Mouse (Mus musculus) liver, postnatal 0 days (tissue): ENCODE results near the gene Samd8. TPM values are rescaled to one million over a fixed set of nuclear protein-coding genes. Genes with fewer than 3 reads are reported as not detected.

ENCODE experiments used
- ATAC-seq: fragments of 200-750 bp; cut with Nextera tagmentation; 2 replicates; pipeline ENCODE4 v1.8.0; 2017; ENCODE audit warnings: mild to moderate bottlenecking, moderate library complexity
- DNase-seq: peaks from one replicate; pipeline ENCODE4 v3.0.0-alpha.2; 2016
- H3K27ac ChIP-seq: fragments of 300-500 bp; sonication (generic); 2 replicates; pipeline ENCODE4 v1.5.1; 2014; ENCODE audit warnings: antibody characterized with exemption, moderate library complexity, mild to moderate bottlenecking, low read depth
- H3K27me3 ChIP-seq: fragments of 300-500 bp; sonication (generic); 2 replicates; pipeline ENCODE4 v1.6.1; 2014; ENCODE audit warnings: low read length, control low read depth, mixed read lengths; ENCODE audit not compliant: insufficient read depth
- H3K36me3 ChIP-seq: fragments of 300-500 bp; sonication (generic); replicated peaks from 2 replicates; pipeline ENCODE4 v1.6.1; 2014; ENCODE audit warnings: mild to moderate bottlenecking, control low read depth, low read length, moderate library complexity, mixed read lengths; ENCODE audit not compliant: insufficient read depth
- H3K4me1 ChIP-seq: fragments of 300-500 bp; sonication (generic); 2 replicates; pipeline ENCODE4 v1.6.1; 2014; ENCODE audit warnings: antibody characterized with exemption, mild to moderate bottlenecking, control low read depth; ENCODE audit not compliant: insufficient read depth
- H3K4me2 ChIP-seq: fragments of 300-500 bp; sonication (generic); 2 replicates; pipeline ENCODE4 v1.6.1; 2014; ENCODE audit warnings: low read depth, mild to moderate bottlenecking, low read length, moderate library complexity, mixed read lengths
- H3K4me3 ChIP-seq: fragments of 300-500 bp; sonication (generic); 2 replicates; pipeline ENCODE4 v1.5.1; 2014; ENCODE audit warnings: low read depth, low read length
- H3K9ac ChIP-seq: fragments of 300-500 bp; sonication (generic); replicated peaks from 2 replicates; pipeline ENCODE4 v1.6.1; 2014; ENCODE audit warnings: mild to moderate bottlenecking, moderate library complexity
- H3K9me3 ChIP-seq: fragments of 300-500 bp; sonication (generic); 2 replicates; pipeline ENCODE4 v1.6.1; 2016; ENCODE audit warnings: mild to moderate bottlenecking, control low read depth, low read length, mixed read lengths
- CTCF ChIP-seq: sonication (generic); IDR thresholded peaks from 2 replicates; pipeline ENCODE4 v1.5.1; 2016; ENCODE audit warnings: antibody characterized with exemption, low read depth
- EP300 ChIP-seq: IDR thresholded peaks from 2 replicates; pipeline ENCODE4 v1.6.1; 2016; ENCODE audit warnings: antibody characterized with exemption, low read depth, mild to moderate bottlenecking
- WGBS: fragments of 180-500 bp; shearing (Covaris S2); extraction: QIAGEN DNeasy Blood & Tissue Kit; methylation state at CpG from one replicate; pipeline ENCODE4 v1.1.7; 2014; ENCODE audit not compliant: insufficient replicate concordance; 5-methylcytosine and 5-hydroxymethylcytosine counted together
- polyA plus RNA-seq: library from polyadenylated mRNA; unstranded; fragments of >200 nt; fragmentation: Nextera tagmentation; extraction: Ambion mirVana; gene quantifications from 2 replicates; pipeline ENCODE4 v1.2.1, GENCODE M21; 2015

Gene Samd8
- polyA plus RNA-seq, 1 experiment from 2014 or later, result 4.1 TPM

DNA sequence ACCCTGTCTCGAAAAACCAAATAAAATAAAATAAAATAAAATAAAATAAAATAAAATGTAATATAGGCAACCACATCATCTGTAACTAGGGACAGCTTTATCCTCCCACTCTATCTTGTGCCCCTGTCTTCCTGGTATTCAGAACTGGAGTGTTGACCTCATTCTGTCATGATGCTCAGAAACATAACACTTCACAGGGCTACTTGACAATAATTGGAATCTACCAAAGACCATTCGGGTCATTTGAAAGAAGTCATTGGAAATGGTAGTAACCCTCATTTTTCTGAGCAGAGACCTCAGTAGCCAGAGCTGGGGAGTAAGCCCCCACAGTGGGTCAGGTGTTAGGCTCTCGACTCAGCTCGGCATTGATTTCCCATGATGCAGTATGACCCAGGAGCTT is 64.3 kb downstream of the Samd8 start:
- 84% methylated on average over 4 of the region's 4 CpGs for WGBS

DNA sequence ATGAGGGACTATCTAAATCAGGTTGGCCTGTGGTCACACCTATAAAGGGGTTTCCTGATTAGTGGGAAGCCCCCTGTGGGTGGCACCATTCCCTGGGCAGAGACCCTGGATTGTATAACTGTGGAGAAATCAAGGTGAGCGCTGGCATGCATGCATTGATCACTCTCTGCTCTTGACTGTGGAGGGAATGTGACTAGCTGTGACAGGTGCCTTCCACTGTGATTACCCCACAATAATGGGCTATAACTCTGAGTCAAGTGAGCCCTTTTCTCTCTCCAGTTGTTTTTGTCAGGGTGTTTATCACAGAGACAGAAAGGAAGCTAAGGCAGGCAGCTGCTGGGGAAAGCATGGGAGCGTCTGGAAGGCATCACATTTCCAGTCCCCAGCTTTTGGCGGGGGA is 65.9 kb downstream of the Samd8 start:
- H3K36me3 ChIP-seq, result no peaks in the 10 kb centered on the region
- WGBS, result 72% methylated on average over 3 of the region's 3 CpGs
- no peak overlapping the region for H3K9ac ChIP-seq
- no peak overlapping the region for H3K27ac ChIP-seq
- ATAC-seq (no peak), DNase-seq (no peak)
- no peak overlapping the region for H3K4me3 ChIP-seq
- H3K27me3 ChIP-seq, result no peaks in the 10 kb centered on the region
- TF ChIP-seq CTCF, result no peak
- TF ChIP-seq EP300, result no peak
- H3K4me1 ChIP-seq, result peaks cover 8% of the 10 kb centered on the region
- no peak overlapping the region for H3K4me2 ChIP-seq
- H3K9me3 ChIP-seq, result no peaks in the 10 kb centered on the region

More for the DNA sequence above, 64.3 kb downstream of the Samd8 start:
- no peak overlapping the region for H3K4me3 ChIP-seq
- TF ChIP-seq CTCF (no peak), EP300 (no peak)
- H3K36me3 ChIP-seq, result no peaks in the 10 kb centered on the region
- ATAC-seq, result no peak
- H3K9me3 ChIP-seq, result no peaks in the 10 kb centered on the region
- H3K27me3 ChIP-seq, result no peaks in the 10 kb centered on the region
- no peak overlapping the region for H3K9ac ChIP-seq
- H3K27ac ChIP-seq, result no peak overlapping the region
- no peak overlapping the region for H3K4me2 ChIP-seq
- H3K4me1 ChIP-seq, result peaks cover 8% of the 10 kb centered on the region
- DNase-seq, result no peak

DNA sequence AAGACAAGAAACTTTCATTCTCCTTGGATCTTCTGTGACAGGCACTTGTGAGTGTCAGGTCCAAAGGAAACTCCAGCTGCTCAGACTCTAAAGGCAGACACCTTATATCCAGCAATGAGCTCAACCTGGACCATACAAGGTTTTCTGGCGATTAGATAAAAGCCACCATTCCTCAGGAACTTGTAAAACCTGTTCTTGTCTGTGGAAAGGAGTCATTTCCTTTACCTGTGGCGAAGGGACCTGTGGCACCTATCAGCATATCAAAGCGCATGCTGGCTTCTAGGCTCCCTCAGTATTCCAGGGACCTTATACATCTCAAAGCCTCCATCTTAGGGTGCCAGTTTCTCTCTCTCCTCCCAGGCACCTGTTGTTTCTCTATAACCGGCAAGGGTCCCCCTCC is 67.1 kb downstream of the Samd8 start:
- Histone ChIP-seq H3K27me3 (no peaks in the 10 kb centered on the region), H3K4me2 (no peak overlapping the region), H3K4me3 (no peak overlapping the region), H3K36me3 (no peaks in the 10 kb centered on the region), H3K27ac (no peak overlapping the region), H3K9ac (no peak overlapping the region), H3K4me1 (peaks cover 8% of the 10 kb centered on the region), H3K9me3 (no peaks in the 10 kb centered on the region)
- WGBS, result 58% methylated on average over 4 of the region's 4 CpGs
- no peak for DNase-seq
- TF ChIP-seq EP300 (no peak), CTCF (no peak)
- ATAC-seq, result no peak

DNA sequence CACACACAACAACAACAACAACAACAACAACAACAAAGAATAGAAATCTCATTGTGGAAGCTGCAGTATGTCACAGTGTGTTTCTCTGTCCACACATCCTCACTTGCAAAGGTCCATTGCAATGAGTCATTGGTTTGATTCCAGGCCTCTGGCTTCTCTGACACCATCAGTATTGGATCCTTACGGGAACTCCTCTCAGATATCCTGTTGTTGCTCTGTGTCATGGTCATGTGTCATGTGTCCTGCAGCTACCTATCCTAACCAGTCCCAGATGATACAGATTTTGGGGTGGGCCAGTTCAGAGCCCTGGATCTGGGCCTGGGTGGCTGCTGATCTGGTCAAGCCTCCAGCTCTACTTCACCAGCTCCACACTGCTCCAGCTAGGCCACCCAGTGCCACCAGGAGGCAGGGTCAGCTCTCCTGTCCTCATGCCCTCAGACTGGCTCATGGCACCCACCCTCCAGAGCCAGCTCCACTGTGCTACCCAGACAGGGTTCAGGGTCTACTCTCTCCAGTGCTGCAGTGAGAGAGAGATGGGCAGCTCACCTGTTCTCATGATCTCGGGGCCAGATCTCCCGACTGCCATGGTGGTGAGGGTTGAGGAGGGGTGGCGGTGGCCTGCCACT is 70.7 kb downstream of the Samd8 start:
- 81% methylated on average over 4 of the region's 4 CpGs for WGBS
- TF ChIP-seq CTCF, result peak; percentile 57
- TF ChIP-seq EP300, result no peak
- Histone ChIP-seq H3K4me3 (no peak overlapping the region), H3K36me3 (no peaks in the 10 kb centered on the region), H3K4me2 (no peak overlapping the region), H3K4me1 (peaks cover 14% of the 10 kb centered on the region), H3K27me3 (no peaks in the 10 kb centered on the region), H3K9me3 (no peaks in the 10 kb centered on the region), H3K27ac (no peak overlapping the region), H3K9ac (no peak overlapping the region)
- DNase-seq (no peak), ATAC-seq (no peak)

GRCm38 (mm10) chr14:21822307-21822706 is 72.0 kb downstream of the Samd8 start:
- H3K27ac ChIP-seq, result peak overlapping the region; percentile 84
- 68% methylated on average over 7 of the region's 7 CpGs for WGBS
- H3K27me3 ChIP-seq, result no peaks in the 10 kb centered on the region
- no peak overlapping the region for H3K4me2 ChIP-seq
- ATAC-seq (no peak), DNase-seq (no peak)
- H3K36me3 ChIP-seq, result no peaks in the 10 kb centered on the region
- H3K4me3 ChIP-seq, result no peak overlapping the region
- H3K9me3 ChIP-seq, result no peaks in the 10 kb centered on the region
- no peak for TF ChIP-seq EP300
- TF ChIP-seq CTCF, result no peak
- H3K4me1 ChIP-seq, result peaks cover 19% of the 10 kb centered on the region
- H3K9ac ChIP-seq, result no peak overlapping the region

DNA sequence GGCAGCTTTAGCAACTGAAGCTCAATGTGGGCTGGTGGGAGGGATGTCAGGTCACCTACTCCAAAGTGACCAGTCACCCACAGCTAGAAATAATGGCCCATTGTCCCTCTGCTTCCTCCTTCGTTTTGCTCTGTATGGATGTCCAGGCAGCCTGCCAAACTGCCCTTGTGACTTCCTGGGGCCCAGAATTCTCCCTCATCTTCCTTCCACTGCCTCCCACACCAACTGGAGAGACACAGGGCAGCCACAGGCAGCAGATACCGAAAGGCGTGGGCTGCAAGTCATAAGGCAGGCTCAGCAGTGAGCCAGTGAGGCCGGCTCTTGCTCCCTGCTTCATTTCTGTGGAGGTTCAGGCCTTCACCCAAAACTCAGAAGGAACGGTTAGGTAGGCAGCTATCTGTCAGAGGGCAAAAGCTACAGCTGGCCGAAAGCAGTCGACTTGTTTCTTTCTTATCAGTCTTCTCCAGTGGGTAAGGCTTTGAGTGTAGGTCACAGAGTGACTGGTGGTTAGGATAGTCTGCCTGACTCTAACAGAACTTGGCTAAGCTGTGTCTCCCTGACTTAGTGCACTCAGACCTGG is 72.6 kb downstream of the Samd8 start:
- Histone ChIP-seq H3K4me3 (no peak overlapping the region), H3K9ac (peak overlapping the region; percentile 21; the same call in 1 of the 2 replicates), H3K27ac (peak overlapping the region; percentile 84), H3K27me3 (no peaks in the 10 kb centered on the region), H3K36me3 (no peaks in the 10 kb centered on the region), H3K4me2 (peak overlapping the region; percentile 38), H3K4me1 (peaks cover 19% of the 10 kb centered on the region), H3K9me3 (no peaks in the 10 kb centered on the region)
- ATAC-seq (peak; percentile 92), DNase-seq (peak; percentile 76)
- WGBS, result 20% methylated on average over 7 of the region's 7 CpGs
- TF ChIP-seq CTCF (no peak), EP300 (peak; percentile 90)
